Mouse (Mus musculus): ENCODE results near the gene Tmem50a. TPM values are rescaled to one million over a fixed set of nuclear protein-coding genes. Genes with fewer than 3 reads are reported as not detected.
A peak's percentile ranks its signal among the peaks of the same experiment; 100 is the strongest.

Gene Tmem50a
- polyA plus RNA-seq, 1 experiment from 2014 or later = 149 TPM

DNA sequence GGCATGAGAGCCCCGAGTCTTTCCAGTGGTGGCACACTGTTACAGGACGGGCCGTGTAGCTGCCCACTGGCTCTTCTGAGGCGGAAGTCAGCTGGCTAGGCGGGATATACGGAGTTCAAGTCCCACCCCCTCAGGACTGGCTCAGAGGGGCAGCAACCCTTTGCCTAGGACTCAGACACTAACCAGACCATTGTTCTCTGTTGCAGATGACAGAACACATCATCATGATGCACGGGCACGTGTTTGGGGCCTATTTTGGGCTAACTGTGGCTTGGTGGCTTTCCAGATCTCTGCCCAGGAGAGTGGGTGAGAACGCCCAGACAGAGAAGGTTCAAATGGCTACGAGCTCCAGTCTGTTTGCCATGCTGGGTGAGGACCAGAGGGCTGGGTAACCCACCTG lies 31.0 kb downstream of the Tmem50a start:
- DNase-seq (ENCODE audit: low spot score) = no peak
- H3K36me3 ChIP-seq = no peaks in the 10 kb centered on the region
- no peaks in the 10 kb centered on the region for H3K9me3 ChIP-seq
- peaks cover 12% of the 10 kb centered on the region for H3K4me1 ChIP-seq (replicated peaks)
- WGBS = 87% methylated on average over 10 of the region's 10 CpGs
- H3K27ac ChIP-seq = no peak overlapping the region
- no peaks in the 10 kb centered on the region for H3K27me3 ChIP-seq (ENCODE audit: insufficient read depth, poor library complexity, severe bottlenecking)
- no peak overlapping the region for H3K4me3 ChIP-seq

DNA sequence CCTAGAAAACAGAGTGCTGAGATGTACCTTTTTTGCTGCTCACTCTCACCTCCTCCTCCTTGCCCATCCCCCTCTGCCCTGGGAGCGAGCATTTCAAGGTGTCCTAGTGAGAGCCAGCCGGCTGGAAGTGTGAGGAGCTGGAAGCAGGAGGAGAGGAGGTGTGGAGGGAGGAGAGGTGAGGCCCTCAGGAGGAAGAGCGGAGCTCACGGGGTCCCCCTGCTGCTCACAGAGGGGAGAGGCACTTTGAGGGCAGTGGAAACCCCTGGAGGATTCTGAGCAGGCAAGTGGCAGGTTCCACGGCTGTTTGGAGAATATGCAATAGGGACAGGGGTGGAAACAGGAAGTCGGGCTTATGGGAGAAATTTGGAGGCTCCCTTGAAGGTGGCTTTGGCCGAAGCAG lies 31.6 kb downstream of the Tmem50a start:
- DNase-seq (ENCODE audit: low spot score) = peak; percentile 24
- 35% methylated on average over 7 of the region's 7 CpGs for WGBS
- no peaks in the 10 kb centered on the region for H3K9me3 ChIP-seq
- H3K4me1 ChIP-seq (replicated peaks) = peaks cover 13% of the 10 kb centered on the region
- H3K36me3 ChIP-seq = no peaks in the 10 kb centered on the region
- no peaks in the 10 kb centered on the region for H3K27me3 ChIP-seq (ENCODE audit: insufficient read depth, poor library complexity, severe bottlenecking)
- no peak overlapping the region for H3K4me3 ChIP-seq
- no peak overlapping the region for H3K27ac ChIP-seq

DNA sequence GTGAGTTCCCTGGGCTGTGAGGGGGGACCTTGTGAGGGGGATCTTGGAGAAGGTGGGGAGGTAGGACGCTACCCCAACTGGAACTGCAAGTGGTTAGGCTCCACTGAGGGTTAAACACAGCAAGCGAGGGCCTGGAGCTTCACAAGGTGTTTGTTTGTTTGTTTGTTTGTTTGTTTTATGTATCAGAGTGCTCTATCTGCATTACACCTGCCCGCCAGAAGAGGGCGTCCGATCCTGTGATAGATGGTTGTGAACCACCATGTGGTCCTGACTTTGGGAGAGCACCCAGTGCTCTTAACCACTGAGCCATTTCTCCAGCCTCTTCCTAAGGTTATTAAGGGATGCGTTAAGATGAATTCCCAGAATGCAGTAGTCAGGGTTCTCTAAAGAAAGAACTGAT lies 34.8 kb downstream of the Tmem50a start:
- WGBS = 30% methylated on average over 6 of the region's 6 CpGs

DNA sequence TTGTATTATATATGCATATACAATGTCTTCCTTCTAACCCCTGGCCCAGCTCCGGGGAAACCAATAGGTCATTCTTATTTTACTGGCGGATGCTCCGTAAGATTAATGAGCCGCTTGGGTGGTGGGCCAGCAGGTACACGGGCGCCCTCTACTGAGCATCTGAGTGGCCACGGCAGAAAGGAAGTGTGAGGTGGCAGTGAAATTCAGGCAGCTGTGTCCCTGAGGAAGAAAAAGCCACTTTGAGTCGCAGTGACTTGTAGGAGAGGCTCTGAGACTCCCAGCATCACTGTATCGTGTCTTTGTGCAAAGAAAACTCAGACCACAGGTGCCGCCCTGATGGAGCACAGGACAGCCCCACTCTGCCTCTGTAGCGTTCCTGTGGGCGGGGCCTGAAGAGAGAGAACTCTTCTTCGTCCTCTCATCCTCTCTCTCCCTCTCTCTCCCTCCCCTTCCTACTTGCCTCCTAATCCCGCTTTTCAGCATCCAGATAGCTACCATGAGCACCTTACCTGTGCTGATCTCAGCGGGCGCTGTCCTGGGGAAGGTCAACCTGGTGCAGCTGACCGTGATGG lies 35.3 kb downstream of the Tmem50a start:
- Histone ChIP-seq H3K27me3 (ENCODE audit: insufficient read depth, poor library complexity, severe bottlenecking) (no peaks in the 10 kb centered on the region), H3K9me3 (no peaks in the 10 kb centered on the region), H3K4me1 (replicated peaks) (peaks cover 15% of the 10 kb centered on the region), H3K36me3 (no peaks in the 10 kb centered on the region), H3K27ac (no peak overlapping the region), H3K4me3 (peak overlapping the region; percentile 48)
- 2% methylated on average over 17 of the region's 17 CpGs for WGBS
- DNase-seq (ENCODE audit: low spot score) = peak; percentile 71

More for the DNA sequence above, 34.8 kb downstream of the Tmem50a start:
- no peak for DNase-seq (ENCODE audit: low spot score)
- H3K27me3 ChIP-seq (ENCODE audit: insufficient read depth, poor library complexity, severe bottlenecking) = no peaks in the 10 kb centered on the region
- peaks cover 15% of the 10 kb centered on the region for H3K4me1 ChIP-seq (replicated peaks)
- peak overlapping the region; percentile 48 for H3K4me3 ChIP-seq
- no peaks in the 10 kb centered on the region for H3K36me3 ChIP-seq
- H3K9me3 ChIP-seq = no peaks in the 10 kb centered on the region
- no peak overlapping the region for H3K27ac ChIP-seq

DNA sequence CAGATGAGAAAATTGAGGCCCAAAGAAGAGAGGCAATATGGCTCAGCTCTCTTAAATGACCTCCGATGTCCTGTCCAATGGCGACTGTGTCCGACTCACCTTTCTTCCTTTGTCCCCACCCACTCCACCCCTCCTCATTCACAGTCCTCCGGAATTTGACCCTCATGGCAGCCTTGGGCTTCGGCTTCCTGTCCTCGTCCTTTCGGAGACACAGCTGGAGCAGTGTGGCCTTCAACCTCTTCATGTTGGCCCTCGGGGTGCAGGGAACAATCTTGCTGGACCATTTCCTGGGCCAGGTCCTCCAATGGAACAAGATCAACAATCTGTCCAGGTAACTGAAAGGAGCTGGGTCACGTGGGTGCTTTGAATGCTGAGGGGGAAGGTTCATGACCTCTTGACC lies 38.7 kb downstream of the Tmem50a start:
- Histone ChIP-seq H3K27ac (no peak overlapping the region), H3K4me1 (replicated peaks) (peaks cover 15% of the 10 kb centered on the region), H3K9me3 (no peaks in the 10 kb centered on the region), H3K36me3 (no peaks in the 10 kb centered on the region), H3K27me3 (ENCODE audit: insufficient read depth, poor library complexity, severe bottlenecking) (peaks cover 8% of the 10 kb centered on the region; the same call in 1 of the 2 replicates), H3K4me3 (no peak overlapping the region)
- WGBS = 77% methylated on average over 9 of the region's 9 CpGs
- DNase-seq (ENCODE audit: low spot score) = no peak

DNA sequence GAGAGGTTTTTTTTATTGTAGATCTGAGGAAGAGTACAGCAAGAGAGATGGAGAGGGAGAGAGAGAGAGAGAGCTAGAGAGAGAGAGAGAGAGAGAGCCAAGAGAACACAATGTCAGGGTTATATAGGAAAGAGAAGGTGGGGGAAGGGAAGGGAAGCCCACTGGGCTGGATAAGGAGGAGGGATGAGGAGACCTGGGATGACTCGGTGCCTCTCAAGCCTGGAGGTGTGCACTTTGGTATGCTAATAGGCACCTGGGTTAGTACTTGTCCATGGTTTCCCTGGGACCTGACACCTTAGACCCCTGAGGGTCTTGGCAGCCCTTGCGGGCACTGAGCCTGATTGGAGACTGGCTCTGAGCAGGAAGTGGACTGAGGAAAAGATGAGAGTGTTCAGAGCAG lies 42.9 kb downstream of the Tmem50a start:
- Histone ChIP-seq H3K4me3 (no peak overlapping the region), H3K27me3 (ENCODE audit: insufficient read depth, poor library complexity, severe bottlenecking) (peaks cover 49% of the 10 kb centered on the region), H3K9me3 (no peaks in the 10 kb centered on the region), H3K36me3 (no peaks in the 10 kb centered on the region), H3K27ac (no peak overlapping the region), H3K4me1 (replicated peaks) (peaks cover 27% of the 10 kb centered on the region)
- DNase-seq (ENCODE audit: low spot score) = no peak
- 50% methylated on average over 2 of the region's 2 CpGs for WGBS

DNA sequence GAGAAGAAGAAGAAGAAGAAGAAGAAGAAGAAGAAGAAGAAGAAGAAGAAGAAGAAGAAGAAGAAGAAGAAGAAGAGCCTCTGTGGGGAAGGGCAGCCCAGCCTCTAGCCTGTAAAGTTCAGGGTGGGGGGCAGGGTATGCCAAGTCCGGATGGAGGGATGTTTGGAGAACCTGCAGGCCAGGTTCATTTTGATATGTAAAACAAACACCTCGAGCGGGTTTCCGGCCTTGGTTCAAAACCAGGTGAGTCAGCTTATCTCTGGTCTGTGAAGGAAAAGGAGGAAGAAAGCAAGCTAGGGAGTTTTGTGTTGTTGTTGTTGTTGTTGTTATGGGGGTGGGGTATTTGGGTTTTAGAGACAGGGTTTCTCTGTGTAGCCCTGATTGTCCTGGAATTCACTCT lies 43.3 kb downstream of the Tmem50a start:
- Histone ChIP-seq H3K36me3 (no peaks in the 10 kb centered on the region), H3K4me3 (no peak overlapping the region), H3K27ac (no peak overlapping the region), H3K4me1 (replicated peaks) (peaks cover 27% of the 10 kb centered on the region), H3K9me3 (no peaks in the 10 kb centered on the region), H3K27me3 (ENCODE audit: insufficient read depth, poor library complexity, severe bottlenecking) (peaks cover 49% of the 10 kb centered on the region)
- WGBS = 49% methylated on average over 4 of the region's 4 CpGs
- DNase-seq (ENCODE audit: low spot score) = no peak

DNA sequence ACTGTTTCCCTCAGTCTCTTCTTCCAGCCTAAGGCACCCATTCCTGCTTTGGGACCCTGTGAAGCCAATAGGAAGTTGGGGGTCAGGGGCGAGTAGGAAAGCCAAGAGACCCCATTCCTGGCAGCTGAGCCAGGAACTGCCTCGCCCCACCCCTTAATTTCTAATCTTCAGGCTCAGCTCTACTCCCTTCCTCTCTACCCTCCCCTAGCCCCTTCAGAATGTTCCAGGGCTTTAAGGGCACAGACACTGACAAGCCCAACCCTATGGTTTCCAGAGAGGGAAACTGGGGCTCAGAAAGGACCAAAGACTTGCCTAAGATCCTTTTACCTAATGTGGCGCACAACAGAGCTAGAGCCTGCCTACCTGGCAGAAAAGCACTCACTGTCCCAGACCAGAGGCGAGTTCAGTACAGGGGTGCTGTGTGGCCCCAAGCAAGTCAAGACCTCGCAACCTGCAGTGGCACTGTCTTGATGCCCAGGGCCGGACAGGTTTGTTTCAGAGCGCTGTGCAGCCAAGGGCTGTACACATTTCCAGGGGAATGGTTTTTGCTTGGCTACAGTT lies 44.9 kb downstream of the Tmem50a start:
- WGBS = 52% methylated on average over 7 of the region's 7 CpGs
- H3K36me3 ChIP-seq = no peaks in the 10 kb centered on the region
- no peaks in the 10 kb centered on the region for H3K9me3 ChIP-seq
- peaks cover 24% of the 10 kb centered on the region for H3K4me1 ChIP-seq (replicated peaks)
- DNase-seq (ENCODE audit: low spot score) = no peak
- H3K4me3 ChIP-seq = peak overlapping the region; percentile 16; the same call in 1 of the 2 replicates
- peak overlapping the region; percentile 31 for H3K27ac ChIP-seq
- peaks cover 49% of the 10 kb centered on the region for H3K27me3 ChIP-seq (ENCODE audit: insufficient read depth, poor library complexity, severe bottlenecking)

DNA sequence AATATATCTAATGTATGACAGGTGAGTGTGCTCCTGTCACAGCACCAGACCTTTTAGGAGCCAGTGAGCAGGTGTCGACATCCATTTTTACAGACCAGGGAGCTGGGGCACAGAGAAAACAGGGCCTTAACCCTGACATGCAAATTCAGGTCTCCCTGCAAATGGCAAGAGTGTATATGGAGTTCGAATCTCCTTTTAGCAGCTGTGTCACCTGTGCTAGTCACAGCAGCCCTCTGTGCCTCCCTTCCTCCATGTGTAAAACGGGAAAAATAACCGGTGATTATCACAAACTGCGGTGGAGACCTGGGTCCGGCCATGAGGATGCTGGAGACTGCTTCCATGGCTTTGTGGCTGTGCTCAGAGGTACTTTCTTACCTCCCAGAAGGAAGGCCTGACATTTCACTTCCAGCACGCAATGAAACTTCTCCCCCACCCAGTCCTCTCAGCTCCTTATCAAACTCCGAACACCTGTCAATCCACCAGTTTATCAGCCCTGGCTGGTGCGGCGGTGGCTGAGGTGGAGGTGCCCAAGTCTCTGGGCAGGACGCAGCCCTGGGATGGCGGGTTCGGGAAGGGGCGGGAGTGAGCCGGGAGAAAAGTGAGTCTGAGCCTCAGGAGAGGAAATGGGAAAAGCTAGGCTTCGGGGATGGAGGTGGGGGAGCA lies 45.6 kb downstream of the Tmem50a start:
- Histone ChIP-seq H3K27ac (no peak overlapping the region), H3K9me3 (no peaks in the 10 kb centered on the region), H3K36me3 (no peaks in the 10 kb centered on the region), H3K4me1 (replicated peaks) (peaks cover 27% of the 10 kb centered on the region), H3K4me3 (peak overlapping the region; percentile 16; the same call in 1 of the 2 replicates), H3K27me3 (ENCODE audit: insufficient read depth, poor library complexity, severe bottlenecking) (peaks cover 49% of the 10 kb centered on the region)
- DNase-seq (ENCODE audit: low spot score) = no peak
- WGBS = 13% methylated on average over 16 of the region's 16 CpGs

DNA sequence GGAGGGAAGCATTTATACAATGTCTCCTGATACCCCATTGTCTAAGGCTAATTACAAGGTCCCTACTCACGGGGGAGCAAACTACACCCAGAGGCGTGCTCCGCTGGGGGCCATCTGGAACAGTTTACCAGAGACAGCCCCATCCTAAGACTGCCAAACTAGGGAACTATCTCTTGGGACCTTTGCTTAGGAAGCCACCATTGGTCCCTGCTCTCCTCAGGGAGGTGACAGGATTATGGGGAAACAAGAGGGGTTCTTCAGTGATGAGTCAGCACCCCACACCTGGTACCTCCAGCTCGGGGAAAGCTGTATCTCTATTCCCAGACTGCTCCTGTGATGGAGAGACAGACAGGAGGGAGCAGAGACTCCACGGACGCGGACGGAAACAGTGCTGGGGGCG lies 46.3 kb downstream of the Tmem50a start:
- DNase-seq (ENCODE audit: low spot score) = no peak
- H3K27me3 ChIP-seq (ENCODE audit: insufficient read depth, poor library complexity, severe bottlenecking) = peaks cover 49% of the 10 kb centered on the region
- no peak overlapping the region for H3K4me3 ChIP-seq
- H3K27ac ChIP-seq = no peak overlapping the region
- no peaks in the 10 kb centered on the region for H3K9me3 ChIP-seq
- H3K4me1 ChIP-seq (replicated peaks) = peaks cover 27% of the 10 kb centered on the region
- H3K36me3 ChIP-seq = no peaks in the 10 kb centered on the region
- 27% methylated on average over 9 of the region's 9 CpGs for WGBS

DNA sequence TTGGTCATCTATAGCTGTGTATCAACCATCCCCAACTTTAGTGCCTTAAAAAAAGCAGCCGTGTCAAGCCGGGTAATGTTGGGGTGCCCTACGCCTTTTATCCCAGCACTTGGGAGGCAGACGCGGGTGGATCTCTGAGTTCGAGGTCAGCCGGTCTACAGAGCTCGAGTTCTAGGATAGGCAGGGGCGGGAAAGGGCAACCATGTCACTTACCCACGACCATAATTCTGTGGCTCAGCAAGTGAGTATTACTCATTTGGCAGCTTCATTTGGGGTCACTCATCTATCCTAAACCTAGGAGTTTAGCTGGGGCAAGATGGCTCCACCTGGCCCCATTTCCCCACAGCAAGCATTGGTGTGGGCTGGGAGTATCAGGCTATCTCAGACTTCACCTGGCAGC lies 46.8 kb downstream of the Tmem50a start:
- peaks cover 49% of the 10 kb centered on the region for H3K27me3 ChIP-seq (ENCODE audit: insufficient read depth, poor library complexity, severe bottlenecking)
- H3K36me3 ChIP-seq = no peaks in the 10 kb centered on the region
- no peaks in the 10 kb centered on the region for H3K9me3 ChIP-seq
- peaks cover 27% of the 10 kb centered on the region for H3K4me1 ChIP-seq (replicated peaks)
- no peak overlapping the region for H3K27ac ChIP-seq
- no peak for DNase-seq (ENCODE audit: low spot score)
- H3K4me3 ChIP-seq = no peak overlapping the region
- WGBS = 86% methylated on average over 10 of the region's 10 CpGs

DNA sequence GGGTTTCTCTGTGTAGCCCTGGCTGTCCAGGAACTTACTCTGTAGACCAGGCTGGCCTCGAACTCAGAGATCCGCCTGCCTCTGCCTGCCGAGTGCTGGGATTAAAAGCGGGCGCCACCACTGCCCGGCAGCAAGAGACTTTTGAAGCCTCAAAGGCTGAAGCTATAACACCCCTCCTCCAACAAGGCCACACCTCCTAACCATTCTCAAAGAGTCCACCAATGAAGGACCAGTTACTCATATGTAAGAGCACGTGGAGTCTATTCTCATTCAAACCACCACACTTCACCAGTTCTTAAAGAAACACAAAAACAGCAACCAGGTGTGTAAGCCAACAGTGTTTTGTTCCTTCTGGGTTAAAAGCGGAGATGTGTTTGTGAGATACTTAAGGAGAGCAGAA lies 47.2 kb downstream of the Tmem50a start:
- Histone ChIP-seq H3K9me3 (no peaks in the 10 kb centered on the region), H3K4me1 (replicated peaks) (peaks cover 27% of the 10 kb centered on the region), H3K27me3 (ENCODE audit: insufficient read depth, poor library complexity, severe bottlenecking) (peaks cover 49% of the 10 kb centered on the region), H3K27ac (no peak overlapping the region), H3K36me3 (no peaks in the 10 kb centered on the region), H3K4me3 (no peak overlapping the region)
- DNase-seq (ENCODE audit: low spot score) = no peak
- 93% methylated on average over 8 of the region's 8 CpGs for WGBS

DNA sequence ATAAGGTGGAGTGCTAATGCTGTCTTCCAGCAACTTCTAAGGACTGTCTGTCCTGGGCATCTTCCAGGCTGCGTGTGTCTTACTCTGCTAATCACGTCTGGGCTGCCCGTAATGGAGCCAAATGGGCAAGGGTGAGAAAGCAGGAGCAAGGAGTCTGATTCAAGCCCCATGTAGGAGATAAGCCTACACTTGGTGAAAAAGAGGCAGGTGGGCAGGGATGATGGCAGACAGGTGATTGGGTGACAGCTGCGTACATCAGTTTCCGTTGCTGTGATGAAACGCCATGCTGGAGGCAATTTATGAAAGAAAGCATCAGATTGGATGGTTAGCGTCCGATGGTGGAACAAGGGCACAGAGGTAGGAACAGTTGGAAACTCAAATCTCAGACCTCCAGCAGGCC lies 47.6 kb downstream of the Tmem50a start:
- H3K27ac ChIP-seq = no peak overlapping the region
- H3K4me1 ChIP-seq (replicated peaks) = peaks cover 27% of the 10 kb centered on the region
- H3K4me3 ChIP-seq = no peak overlapping the region
- no peaks in the 10 kb centered on the region for H3K9me3 ChIP-seq
- WGBS = 95% methylated on average over 8 of the region's 8 CpGs
- H3K27me3 ChIP-seq (ENCODE audit: insufficient read depth, poor library complexity, severe bottlenecking) = peaks cover 49% of the 10 kb centered on the region
- H3K36me3 ChIP-seq = no peaks in the 10 kb centered on the region
- no peak for DNase-seq (ENCODE audit: low spot score)

Data from hindbrain, embryonic 10.5 days (tissue).